Mouse (Mus musculus) liver, embryonic 13.5 days (tissue): ENCODE results near the gene Bend3. TPM values are rescaled to one million over a fixed set of nuclear protein-coding genes. Genes with fewer than 3 reads are reported as not detected.
A peak's percentile ranks its signal among the peaks of the same experiment; 100 is the strongest.

Experiments
- ATAC-seq: fragments of 200-750 bp; cut with Nextera tagmentation; 2 replicates; pipeline ENCODE4 v1.8.0; 2017; ENCODE audit warnings: low read depth, mild to moderate bottlenecking, moderate number of reproducible peaks, moderate library complexity
- DNase-seq: peaks from one replicate; pipeline ENCODE4 v3.0.0; 2022
- H3K27ac ChIP-seq: fragments of 300-500 bp; sonication (generic); 2 replicates; pipeline ENCODE4 v1.5.1; 2015; ENCODE audit warnings: moderate library complexity, mild to moderate bottlenecking, inconsistent platforms
- H3K27me3 ChIP-seq: fragments of 300-500 bp; sonication (generic); 2 replicates; pipeline ENCODE4 v1.6.1; 2015; ENCODE audit warnings: mild to moderate bottlenecking, inconsistent platforms
- H3K36me3 ChIP-seq: fragments of 300-500 bp; sonication (generic); 2 replicates; pipeline ENCODE4 v1.6.1; 2015; ENCODE audit warnings: mild to moderate bottlenecking, inconsistent platforms
- H3K4me1 ChIP-seq: fragments of 300-500 bp; sonication (generic); replicated peaks from 2 replicates; pipeline ENCODE4 v1.6.1; 2015; ENCODE audit warnings: inconsistent platforms
- H3K4me2 ChIP-seq: fragments of 300-500 bp; sonication (generic); 2 replicates; pipeline ENCODE4 v1.6.1; 2015; ENCODE audit warnings: inconsistent platforms, mild to moderate bottlenecking, moderate library complexity
- H3K4me3 ChIP-seq: fragments of 300-500 bp; sonication (generic); replicated peaks from 2 replicates; pipeline ENCODE4 v1.5.1; 2015; ENCODE audit warnings: mild to moderate bottlenecking, inconsistent platforms
- H3K9ac ChIP-seq: fragments of 300-500 bp; sonication (generic); 2 replicates; pipeline ENCODE4 v1.6.1; 2015; ENCODE audit warnings: mild to moderate bottlenecking, inconsistent platforms
- H3K9me3 ChIP-seq: fragments of 300-500 bp; sonication (generic); replicated peaks from 2 replicates; pipeline ENCODE4 v1.6.1; 2016; ENCODE audit warnings: inconsistent platforms
- WGBS: fragments of 180-500 bp; shearing (Covaris S2); methylation state at CpG from one replicate; pipeline ENCODE4 v1.1.7; 2015; ENCODE audit not compliant: insufficient replicate concordance; 5-methylcytosine and 5-hydroxymethylcytosine counted together
- polyA plus RNA-seq: library from polyadenylated mRNA; unstranded; fragments of >200 nt; fragmentation: Nextera tagmentation; extraction: Ambion mirVana; gene quantifications from 2 replicates; pipeline ENCODE4 v1.2.1, GENCODE M21; 2015

Bend3 gene
- polyA plus RNA-seq, 1 experiment from 2014 or later = 1.2 TPM

DNA sequence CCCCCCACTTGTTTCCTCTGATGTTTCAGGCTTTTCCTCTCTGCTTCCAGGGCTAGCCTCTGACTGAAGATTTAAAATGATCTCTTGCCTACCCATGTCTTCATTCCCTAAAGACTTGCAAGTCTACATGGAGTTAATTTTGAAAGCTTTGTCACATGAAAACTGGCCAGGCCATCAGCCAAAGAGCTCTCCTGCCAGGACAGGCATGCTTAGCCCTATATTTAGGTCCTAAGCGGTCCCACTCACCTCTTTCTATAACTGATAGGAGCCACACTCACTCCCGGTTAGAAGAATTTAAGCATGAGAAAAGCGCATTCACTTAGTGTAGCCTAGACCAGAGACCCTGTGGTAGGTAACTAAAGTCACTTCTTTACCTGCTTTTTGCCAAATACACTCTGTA is 24.0 kb upstream of the Bend3 start:
- no peak overlapping the region for H3K9ac ChIP-seq
- DNase-seq (no peak), ATAC-seq (no peak)
- H3K36me3 ChIP-seq = no peaks in the 10 kb centered on the region
- H3K27ac ChIP-seq = no peak overlapping the region
- H3K4me2 ChIP-seq = no peak overlapping the region
- H3K27me3 ChIP-seq = no peaks in the 10 kb centered on the region
- 82% methylated on average over 3 of the region's 3 CpGs for WGBS
- 0 out of 2 replicates have a peak, but pooled peaks cover 4% of the 10 kb centered on the region for H3K9me3 ChIP-seq
- peaks cover 17% of the 10 kb centered on the region for H3K4me1 ChIP-seq
- no peak overlapping the region for H3K4me3 ChIP-seq

DNA sequence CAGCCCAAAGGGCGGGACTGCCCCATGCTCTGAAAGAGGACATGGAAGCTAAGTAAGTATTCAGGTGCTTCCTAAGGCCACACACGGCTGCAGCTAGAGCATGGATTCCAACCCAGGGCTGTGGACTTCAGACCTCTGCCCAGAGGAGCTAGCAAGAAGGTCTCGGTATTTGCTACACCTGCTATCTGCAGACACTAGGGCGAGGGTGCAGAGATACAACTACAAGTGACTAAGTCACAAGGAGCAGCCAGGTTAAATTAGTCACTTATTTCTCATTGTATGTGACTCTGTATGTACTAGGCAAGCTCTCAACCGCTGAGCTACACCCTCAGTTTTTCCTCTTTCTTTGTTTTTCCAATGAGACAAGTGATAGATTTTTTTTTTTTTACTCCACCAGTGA is 15.8 kb upstream of the Bend3 start:
- Histone ChIP-seq H3K9me3 (no peaks in the 10 kb centered on the region), H3K4me2 (no peak overlapping the region), H3K36me3 (no peaks in the 10 kb centered on the region), H3K4me1 (peaks cover 8% of the 10 kb centered on the region), H3K4me3 (no peak overlapping the region), H3K27ac (no peak overlapping the region; the same call in 1 of the 2 replicates), H3K27me3 (no peaks in the 10 kb centered on the region), H3K9ac (no peak overlapping the region)
- no peak for DNase-seq
- ATAC-seq = peak; percentile 45; the same call in 1 of the 2 replicates
- 52% methylated on average over 5 of the region's 5 CpGs for WGBS

DNA sequence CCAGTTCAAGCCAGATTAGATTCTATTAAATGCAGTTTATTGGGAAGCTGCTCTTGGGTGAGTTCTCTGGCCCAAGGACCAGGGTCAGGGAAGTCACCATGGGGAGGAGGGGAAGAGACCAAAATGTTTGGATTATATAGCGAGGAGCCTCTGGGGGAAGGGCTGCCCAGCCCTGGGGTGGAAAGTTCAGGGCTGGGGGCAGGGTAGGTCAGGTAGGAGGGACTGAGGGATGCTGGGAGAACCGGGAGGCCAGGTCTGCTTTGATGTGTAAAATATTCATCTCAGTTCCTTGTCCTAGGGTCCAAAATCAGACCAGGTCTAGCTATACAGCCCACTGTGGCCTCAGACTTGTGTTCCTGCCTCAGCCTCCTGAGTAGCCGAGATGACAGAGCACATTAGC is 15.4 kb upstream of the Bend3 start:
- DNase-seq (no peak), ATAC-seq (peak; percentile 67)
- WGBS = 46% methylated on average over 3 of the region's 3 CpGs
- Histone ChIP-seq H3K4me1 (peaks cover 12% of the 10 kb centered on the region), H3K36me3 (no peaks in the 10 kb centered on the region), H3K9ac (no peak overlapping the region), H3K27ac (0 out of 2 replicates have a peak overlapping the region, but pooled peaks have one; percentile 39), H3K9me3 (no peaks in the 10 kb centered on the region), H3K4me3 (no peak overlapping the region), H3K4me2 (no peak overlapping the region), H3K27me3 (no peaks in the 10 kb centered on the region)

DNA sequence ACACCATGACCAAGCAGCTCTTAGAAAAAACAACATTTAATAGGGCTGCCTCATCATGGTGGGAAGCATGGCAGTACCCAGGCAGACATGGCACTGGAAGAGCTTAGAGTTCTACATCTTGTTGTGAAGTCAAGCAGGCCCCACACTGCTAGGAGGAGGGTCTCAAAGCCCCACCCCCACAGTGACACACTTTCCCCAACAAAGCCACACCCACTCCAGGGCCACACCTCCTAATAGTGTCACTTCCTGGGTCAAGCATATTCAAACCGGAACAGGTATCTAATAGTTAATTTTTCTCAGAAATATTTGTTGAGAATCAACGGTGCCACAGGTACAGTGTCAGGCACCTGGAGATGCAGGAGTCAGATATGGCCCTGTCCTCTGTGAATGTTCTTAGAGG is 12.4 kb upstream of the Bend3 start:
- Histone ChIP-seq H3K9ac (no peak overlapping the region), H3K4me2 (no peak overlapping the region), H3K4me1 (peaks cover 16% of the 10 kb centered on the region), H3K27ac (no peak overlapping the region), H3K27me3 (no peaks in the 10 kb centered on the region), H3K9me3 (no peaks in the 10 kb centered on the region), H3K36me3 (no peaks in the 10 kb centered on the region), H3K4me3 (no peak overlapping the region)
- 81% methylated on average over 2 of the region's 2 CpGs for WGBS
- DNase-seq (no peak), ATAC-seq (no peak)

DNA sequence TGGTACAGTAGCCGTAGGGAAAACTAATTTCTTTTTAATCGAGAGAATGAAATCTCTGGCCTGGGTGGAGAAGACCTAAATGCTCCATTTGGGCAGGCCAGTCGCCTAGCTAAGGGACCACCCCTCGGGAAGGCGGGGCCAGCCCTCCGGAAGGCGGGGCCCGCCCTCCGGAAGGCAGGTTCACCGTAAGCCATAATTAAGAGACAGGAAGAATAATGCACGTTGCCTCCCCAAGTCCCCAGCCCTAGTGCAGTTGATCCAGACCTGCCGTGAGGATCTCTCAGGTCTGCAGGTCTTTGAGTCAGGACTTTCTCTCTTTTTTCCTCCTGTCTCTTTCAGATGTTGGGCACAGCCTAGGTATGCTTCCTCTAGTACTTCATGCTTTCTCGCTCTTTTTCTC is 11.0 kb upstream of the Bend3 start:
- Histone ChIP-seq H3K36me3 (no peaks in the 10 kb centered on the region), H3K9ac (peak overlapping the region; percentile 59), H3K27me3 (no peaks in the 10 kb centered on the region), H3K4me2 (peak overlapping the region; percentile 49), H3K9me3 (no peaks in the 10 kb centered on the region), H3K27ac (no peak overlapping the region), H3K4me1 (peaks cover 16% of the 10 kb centered on the region), H3K4me3 (peak overlapping the region; percentile 39)
- WGBS = 22% methylated on average over 13 of the region's 13 CpGs
- ATAC-seq (peak; percentile 64), DNase-seq (peak; percentile 59)

DNA sequence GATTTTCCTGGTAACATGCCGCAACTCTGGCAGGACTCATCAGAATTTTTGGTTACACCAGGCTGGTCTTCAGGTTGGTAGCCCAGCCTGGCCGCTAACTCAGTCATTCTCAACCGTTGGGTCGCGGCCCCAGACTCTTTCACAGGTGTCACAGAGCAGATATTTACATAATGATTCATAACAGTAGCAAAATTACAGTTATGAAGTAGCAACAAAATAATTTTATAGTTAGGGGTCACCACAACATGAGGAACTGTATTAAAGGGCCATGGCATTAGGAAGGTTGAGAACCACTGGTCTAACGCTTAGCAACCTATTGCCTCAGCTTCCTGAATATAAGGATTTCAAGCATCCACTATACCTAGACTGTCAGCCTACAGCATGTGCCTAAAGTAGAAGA is 10.3 kb upstream of the Bend3 start:
- Histone ChIP-seq H3K4me2 (peak overlapping the region; percentile 49), H3K27ac (no peak overlapping the region), H3K9me3 (no peaks in the 10 kb centered on the region), H3K4me1 (peaks cover 16% of the 10 kb centered on the region), H3K4me3 (0 out of 2 replicates have a peak overlapping the region, but pooled peaks have one; percentile 39), H3K36me3 (no peaks in the 10 kb centered on the region), H3K27me3 (no peaks in the 10 kb centered on the region), H3K9ac (no peak overlapping the region; the same call in 1 of the 2 replicates)
- DNase-seq (no peak), ATAC-seq (no peak)
- WGBS = 84% methylated on average over 6 of the region's 6 CpGs

GRCm38 (mm10) chr10:43475376-43475775 is 3.3 kb upstream of the Bend3 start:
- H3K9ac ChIP-seq = no peak overlapping the region
- H3K4me3 ChIP-seq = no peak overlapping the region
- ATAC-seq (no peak), DNase-seq (no peak)
- no peak overlapping the region for H3K4me2 ChIP-seq
- no peak overlapping the region for H3K27ac ChIP-seq
- no peaks in the 10 kb centered on the region for H3K36me3 ChIP-seq
- peaks cover 31% of the 10 kb centered on the region for H3K4me1 ChIP-seq
- no peaks in the 10 kb centered on the region for H3K27me3 ChIP-seq
- 27% methylated on average over 4 of the region's 4 CpGs for WGBS
- no peaks in the 10 kb centered on the region for H3K9me3 ChIP-seq

- Histone ChIP-seq H3K4me2 (peak overlapping the region; percentile 99), H3K4me1 (peaks cover 49% of the 10 kb centered on the region), H3K4me3 (peak overlapping the region; percentile 83), H3K9me3 (no peaks in the 10 kb centered on the region), H3K27me3 (no peaks in the 10 kb centered on the region), H3K27ac (0 out of 2 replicates have a peak overlapping the region, but pooled peaks have one; percentile 88), H3K9ac (peak overlapping the region; percentile 90), H3K36me3 (no peaks in the 10 kb centered on the region)
- no peak for DNase-seq
- WGBS = 29% methylated on average over 9 of the region's 9 CpGs
- no peak for ATAC-seq
Measured at GRCm38 (mm10) chr10:43477459-43477858, 1.2 kb upstream of the Bend3 start.

DNA sequence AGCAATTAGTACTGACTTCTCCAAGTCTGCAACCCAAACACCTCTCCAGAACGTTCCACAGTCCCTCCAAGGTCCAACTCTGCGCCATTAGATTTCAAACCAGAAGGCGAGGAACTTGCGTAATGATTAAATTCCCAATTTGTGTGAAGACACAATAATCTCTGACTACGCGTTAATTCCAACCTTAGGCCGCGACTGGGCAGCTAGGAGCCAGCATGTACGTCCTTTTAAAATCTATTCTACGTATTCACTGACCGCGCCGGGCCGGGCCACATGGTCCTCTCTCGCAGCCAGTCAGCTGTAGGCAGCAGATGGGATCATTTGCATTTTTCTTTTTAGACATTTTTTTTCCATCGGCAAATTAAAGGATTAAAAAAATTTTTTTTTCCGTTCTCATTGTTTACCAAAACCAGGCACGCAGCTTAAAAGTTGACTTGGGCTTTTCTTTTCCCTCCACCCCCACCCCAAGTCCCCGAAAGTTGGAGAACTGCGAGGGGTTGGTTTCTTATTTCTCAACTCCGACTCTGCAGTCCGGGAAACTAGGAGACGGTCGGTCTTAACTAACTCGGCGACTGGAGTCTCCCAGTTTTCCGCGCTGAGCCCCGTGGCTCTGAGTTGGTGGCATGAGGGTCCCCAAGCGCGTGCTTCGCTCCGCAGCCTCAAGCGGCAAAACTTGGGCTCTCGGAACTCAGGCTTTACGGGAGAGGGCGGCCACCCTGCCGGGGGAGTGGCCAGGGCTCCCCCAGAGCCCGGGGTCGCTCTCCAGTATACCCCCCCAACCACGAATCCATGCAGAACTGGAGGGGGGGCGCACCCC is 558 bp upstream of the Bend3 start:
- no peaks in the 10 kb centered on the region for H3K36me3 ChIP-seq
- peak overlapping the region; percentile 88 for H3K27ac ChIP-seq
- ATAC-seq (peak; percentile 28; the same call in 1 of the 2 replicates), DNase-seq (peak; percentile 60)
- H3K4me2 ChIP-seq = peak overlapping the region; percentile 99
- H3K9me3 ChIP-seq = no peaks in the 10 kb centered on the region
- peak overlapping the region; percentile 90 for H3K9ac ChIP-seq
- H3K4me1 ChIP-seq = peaks cover 56% of the 10 kb centered on the region
- WGBS = 1% methylated on average over 42 of the region's 42 CpGs
- H3K4me3 ChIP-seq = peak overlapping the region; percentile 83
- no peaks in the 10 kb centered on the region for H3K27me3 ChIP-seq

GRCm38 (mm10) chr10:43479436-43480157 is 966 bp downstream of the Bend3 start:
- peak overlapping the region; percentile 90 for H3K9ac ChIP-seq
- no peaks in the 10 kb centered on the region for H3K36me3 ChIP-seq
- peak overlapping the region; percentile 88 for H3K27ac ChIP-seq
- DNase-seq = peak; percentile 84
- peak overlapping the region; percentile 99 for H3K4me2 ChIP-seq
- WGBS = under 1% methylated on average over 84 of the region's 103 CpGs
- peak; percentile 90 for ATAC-seq
- peaks cover 65% of the 10 kb centered on the region for H3K4me1 ChIP-seq
- H3K4me3 ChIP-seq = peak overlapping the region; percentile 83
- no peaks in the 10 kb centered on the region for H3K9me3 ChIP-seq
- no peaks in the 10 kb centered on the region for H3K27me3 ChIP-seq

DNA sequence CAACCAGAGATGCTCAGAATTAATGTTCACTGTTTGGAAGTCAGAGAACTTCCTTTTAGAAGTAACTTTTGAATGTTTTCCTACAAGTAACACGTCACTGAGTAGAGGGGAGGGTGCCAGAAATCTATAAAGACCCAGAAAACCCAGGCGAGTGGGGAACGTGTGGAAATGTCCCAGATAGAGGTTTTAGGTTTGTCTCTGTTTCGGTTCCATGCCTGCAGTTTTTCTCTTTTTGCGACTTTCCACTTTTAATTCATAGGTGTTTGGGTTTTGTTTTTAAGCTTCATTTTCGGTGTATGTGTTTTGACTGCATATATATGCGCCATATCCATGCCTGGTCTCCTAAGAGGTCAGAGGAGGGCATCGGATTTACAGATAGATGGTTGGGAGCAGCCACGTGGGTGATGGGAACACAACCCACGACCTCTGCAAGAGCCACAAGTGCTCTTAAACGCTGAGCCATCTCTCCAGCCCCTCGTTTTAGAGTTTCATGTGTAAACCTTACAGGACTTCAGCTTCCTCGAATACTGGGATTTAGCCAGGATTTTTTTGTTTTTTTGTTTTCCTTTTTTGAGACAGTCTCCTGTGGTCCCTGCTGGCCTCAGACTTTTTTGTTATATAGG is 1.7 kb downstream of the Bend3 start:
- DNase-seq (no peak), ATAC-seq (no peak)
- Histone ChIP-seq H3K27ac (peak overlapping the region; percentile 88), H3K4me1 (peaks cover 62% of the 10 kb centered on the region), H3K9me3 (no peaks in the 10 kb centered on the region), H3K9ac (peak overlapping the region; percentile 90), H3K27me3 (no peaks in the 10 kb centered on the region), H3K36me3 (no peaks in the 10 kb centered on the region), H3K4me3 (peak overlapping the region; percentile 83), H3K4me2 (peak overlapping the region; percentile 99)
- 15% methylated on average over 13 of the region's 13 CpGs for WGBS
